Mouse (Mus musculus) limb, embryonic 11.5 days (tissue): Measurements from ENCODE around the gene Tert. TPM values are rescaled to one million over a fixed set of nuclear protein-coding genes. Genes with fewer than 3 reads are reported as not detected.

Experiments
- ATAC-seq: fragments of 200-750 bp; cut with Nextera tagmentation; 2 replicates; pipeline ENCODE4 v1.8.0; 2017; ENCODE audit warnings: low read depth; ENCODE audit not compliant: insufficient number of reproducible peaks, low FRiP score, low TSS enrichment
- DNase-seq: peaks from one replicate; pipeline ENCODE4 v3.0.0-alpha.2; 2015; ENCODE audit warnings: low spot score
- H3K27ac ChIP-seq: fragments of 300-500 bp; sonication (generic); replicated peaks from 2 replicates; pipeline ENCODE4 v1.5.1; 2014; ENCODE audit warnings: low read depth, mild to moderate bottlenecking, low read length
- H3K27me3 ChIP-seq: fragments of 300-500 bp; sonication (generic); 2 replicates; pipeline ENCODE4 v1.6.1; 2014; ENCODE audit warnings: mild to moderate bottlenecking, low read length, mixed read lengths; ENCODE audit not compliant: control insufficient read depth, insufficient read depth
- H3K36me3 ChIP-seq: fragments of 300-500 bp; sonication (generic); 2 replicates; pipeline ENCODE4 v1.6.1; 2014; ENCODE audit warnings: mild to moderate bottlenecking, low read length, moderate library complexity, mixed read lengths; ENCODE audit not compliant: control insufficient read depth, insufficient read depth
- H3K4me1 ChIP-seq: fragments of 300-500 bp; sonication (generic); 2 replicates; pipeline ENCODE4 v1.6.1; 2014; ENCODE audit warnings: low read length, mixed read lengths; ENCODE audit not compliant: control insufficient read depth, insufficient read depth
- H3K4me2 ChIP-seq: fragments of 300-500 bp; sonication (generic); 2 replicates; pipeline ENCODE4 v1.6.1; 2014; ENCODE audit warnings: low read depth, mild to moderate bottlenecking, moderate library complexity; ENCODE audit not compliant: severe bottlenecking
- H3K4me3 ChIP-seq: fragments of 300-500 bp; sonication (generic); 2 replicates; pipeline ENCODE4 v1.5.1; 2014; ENCODE audit warnings: low read depth, low read length
- H3K9ac ChIP-seq: fragments of 300-500 bp; sonication (generic); 2 replicates; pipeline ENCODE4 v1.6.1; 2014; ENCODE audit warnings: mild to moderate bottlenecking, low read length
- H3K9me3 ChIP-seq: fragments of 300-500 bp; sonication (generic); 2 replicates; pipeline ENCODE4 v1.6.1; 2016; ENCODE audit warnings: low read length; ENCODE audit not compliant: control insufficient read depth
- WGBS: fragments of 180-500 bp; shearing (Covaris S2); extraction: QIAGEN DNeasy Blood & Tissue Kit; methylation state at CpG from one replicate; pipeline ENCODE4 v1.1.7; 2014; 5-methylcytosine and 5-hydroxymethylcytosine counted together
- polyA plus RNA-seq: library from polyadenylated mRNA; unstranded; fragments of >200 nt; fragmentation: Nextera tagmentation; extraction: Ambion mirVana; gene quantifications from 2 replicates; pipeline ENCODE4 v1.2.1, GENCODE M21; 2014

The Tert gene
- polyA plus RNA-seq, 1 experiment from 2014 or later, result 9.4 TPM

- DNase-seq (no peak), ATAC-seq (no peak)
- H3K9ac ChIP-seq, result no peak overlapping the region
- no peaks in the 10 kb centered on the region for H3K36me3 ChIP-seq
- H3K9me3 ChIP-seq, result no peaks in the 10 kb centered on the region
- 80% methylated on average over 3 of the region's 3 CpGs for WGBS
- H3K4me3 ChIP-seq, result no peak overlapping the region
- H3K27me3 ChIP-seq, result no peaks in the 10 kb centered on the region
- no peak overlapping the region for H3K27ac ChIP-seq
- H3K4me2 ChIP-seq, result no peak overlapping the region
- H3K4me1 ChIP-seq, result no peaks in the 10 kb centered on the region
Observed at GRCm38 (mm10) chr13:73696529-73696928, 69.8 kb downstream of the Tert start.

Other genes with a start within 250 kb of the Tert start
- gene Lpcat1, start 159.7 kb upstream of the Tert start, polyA plus RNA-seq, result 47.6 and 47.7 TPM in 2 replicates
- 0.11 and 0.17 TPM in 2 replicates for gene Slc6a3, start 90.2 kb upstream of the Tert start, polyA plus RNA-seq
- 113 and 119 TPM in 2 replicates for gene Clptm1l, start 22.9 kb upstream of the Tert start, polyA plus RNA-seq
- gene Slc6a18, start 51.1 kb downstream of the Tert start, polyA plus RNA-seq, result not detected in 2 replicates
- gene Slc6a19, start 78.0 kb downstream of the Tert start, polyA plus RNA-seq, result not detected in 2 replicates
- gene Slc12a7, start 106.2 kb downstream of the Tert start, polyA plus RNA-seq, result 49.1 and 50.8 TPM in 2 replicates
- 49.9 and 55.9 TPM in 2 replicates for gene Nkd2, start 220.7 kb downstream of the Tert start, polyA plus RNA-seq